Mouse (Mus musculus): ENCODE data around the gene Ctnnbl1.

Gene Ctnnbl1

DNA sequence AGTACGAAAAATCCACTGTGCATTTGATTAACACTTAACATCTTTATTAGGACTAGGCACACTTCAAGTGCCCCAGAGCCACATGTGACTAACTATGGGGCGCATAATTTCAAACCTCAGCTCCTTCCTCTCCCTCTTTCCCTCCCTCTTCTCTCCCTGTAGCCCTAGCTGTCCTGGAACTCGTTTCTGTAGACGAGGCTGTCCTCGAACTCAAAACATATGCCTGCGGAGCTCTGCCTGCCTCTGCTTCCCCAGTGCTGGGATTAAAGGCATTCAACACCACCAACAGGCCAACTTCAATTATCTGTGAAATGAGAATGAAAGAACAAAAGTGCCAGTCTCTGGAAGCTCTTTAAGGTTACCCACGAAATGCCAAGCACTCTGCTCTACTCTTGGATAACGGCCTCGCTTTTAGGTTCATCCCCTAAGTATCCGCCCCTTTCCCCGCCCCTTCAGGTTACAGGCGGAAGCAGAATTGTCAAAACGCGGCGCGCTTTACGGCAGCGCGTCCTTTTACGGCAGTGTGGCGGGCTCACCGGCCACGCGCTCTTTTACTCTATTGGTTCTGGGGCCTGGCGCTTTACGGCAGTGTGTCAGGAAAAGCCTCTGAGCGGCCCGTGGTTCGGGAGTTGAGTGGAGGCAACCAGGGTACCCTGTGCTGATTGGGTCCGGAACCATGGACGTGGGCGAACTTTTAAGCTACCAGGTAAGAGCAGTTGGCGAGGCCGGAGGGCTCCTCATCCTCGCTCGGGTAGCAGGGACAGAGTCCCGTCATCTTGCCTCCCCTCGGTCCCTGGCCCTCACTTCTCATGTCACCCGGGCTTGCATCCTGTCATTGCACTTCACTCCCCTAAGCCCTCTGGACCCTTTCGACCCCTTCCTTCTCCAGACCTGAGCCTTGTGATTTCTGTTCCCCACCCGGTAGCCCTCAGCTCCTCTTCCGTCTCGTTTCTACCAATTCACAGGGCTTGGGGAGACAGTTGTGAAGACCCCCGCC, at the start of gene Ctnnbl1:
TSS of gene Ctnnbl1 (plus strand) at position 548 of the 997 bp plus-strand sequence.
- DNase-seq, result peak; percentile 99 to 100

DNA sequence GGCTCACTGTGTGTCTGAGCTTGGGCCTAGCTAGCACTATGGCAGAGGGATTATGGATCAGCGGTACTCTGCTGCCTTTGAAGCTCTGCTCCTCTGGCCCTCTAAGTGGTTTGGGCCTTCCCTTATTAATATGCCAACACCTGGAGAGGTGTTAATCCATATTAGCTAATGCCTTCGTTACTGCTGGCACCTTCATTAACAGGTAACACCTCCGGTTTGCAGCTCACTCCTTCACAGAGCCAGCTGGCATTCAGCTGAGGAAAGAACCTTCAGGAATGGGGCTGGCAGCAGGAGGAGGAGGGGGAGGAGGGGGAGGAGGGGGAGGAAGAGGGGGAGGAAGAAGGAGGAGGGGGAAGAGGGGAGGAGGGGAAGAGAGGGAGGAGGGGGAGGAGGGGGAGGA, 49.7 kb upstream of the Ctnnbl1 start:
- DNase-seq, result no peak

DNA sequence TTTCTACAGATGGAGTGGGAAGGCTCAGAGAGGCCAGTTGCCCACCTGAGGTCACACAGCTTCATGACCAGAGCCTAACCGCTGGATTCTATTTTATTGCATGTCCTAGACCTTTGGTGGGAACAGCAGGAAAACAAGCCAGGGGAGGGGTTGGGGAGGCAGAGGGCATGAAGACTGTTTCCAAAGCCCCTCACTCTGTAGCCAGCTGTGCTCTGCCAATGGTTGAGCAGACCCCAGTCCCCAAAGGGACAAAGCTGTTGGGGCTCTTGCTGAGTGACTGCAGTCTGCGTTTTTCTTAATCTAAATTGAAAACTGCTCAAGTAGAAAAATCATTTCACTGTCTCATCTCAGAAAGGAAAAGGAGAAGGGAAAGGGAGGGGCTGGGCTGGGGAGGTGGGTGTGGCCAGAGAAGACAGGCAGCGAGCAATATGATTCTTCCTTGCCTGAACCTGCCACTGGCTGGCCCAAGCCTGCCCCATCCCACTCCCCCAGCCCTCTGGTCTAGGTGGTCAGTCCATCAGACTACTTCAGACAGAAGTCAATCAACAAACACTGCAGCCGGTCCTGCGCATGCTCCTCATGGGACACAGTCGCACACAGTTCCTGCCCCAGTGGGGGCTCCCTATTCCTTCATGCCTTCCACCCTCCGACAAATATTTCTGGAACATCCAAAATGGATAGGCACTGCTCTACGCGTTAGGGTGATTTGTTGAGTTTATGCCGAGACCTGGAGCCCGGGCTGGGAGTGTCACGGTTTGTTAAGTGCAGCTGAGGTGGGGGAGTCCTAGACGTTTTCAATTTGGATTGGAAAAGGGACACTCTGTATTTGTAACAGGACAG, 45.7 kb upstream of the Ctnnbl1 start:
- DNase-seq, result peak; percentile 43 to 61

DNA sequence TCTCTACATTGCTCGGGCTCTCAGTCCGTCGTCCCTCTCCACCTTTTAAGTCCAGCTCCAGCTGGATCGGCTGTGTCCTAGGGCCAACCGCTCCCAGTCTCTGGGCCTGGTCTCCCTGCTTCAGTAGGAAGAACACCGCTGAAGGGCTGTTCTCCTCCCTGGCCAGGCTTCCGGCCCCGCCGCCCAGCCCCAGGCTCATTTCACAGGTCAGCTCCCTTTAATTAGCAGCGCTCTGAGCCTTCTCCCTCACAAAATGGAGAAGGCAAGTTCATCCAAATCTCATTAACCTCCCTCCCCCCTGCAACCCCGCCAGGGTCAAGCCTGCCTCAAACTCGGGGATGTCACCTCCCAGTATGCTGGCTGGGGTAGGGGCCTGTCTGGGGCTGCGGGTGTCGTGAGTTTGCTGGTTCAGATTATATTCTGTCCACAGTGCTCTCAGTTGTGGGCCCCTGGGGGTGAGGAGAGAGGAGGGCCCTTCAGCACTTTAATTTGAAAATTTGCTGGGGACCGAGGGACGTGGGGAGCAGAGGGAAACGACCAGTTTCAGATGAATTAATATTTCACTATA, 44.8 kb upstream of the Ctnnbl1 start:
- peak; percentile 58 to 77 for DNase-seq

DNA sequence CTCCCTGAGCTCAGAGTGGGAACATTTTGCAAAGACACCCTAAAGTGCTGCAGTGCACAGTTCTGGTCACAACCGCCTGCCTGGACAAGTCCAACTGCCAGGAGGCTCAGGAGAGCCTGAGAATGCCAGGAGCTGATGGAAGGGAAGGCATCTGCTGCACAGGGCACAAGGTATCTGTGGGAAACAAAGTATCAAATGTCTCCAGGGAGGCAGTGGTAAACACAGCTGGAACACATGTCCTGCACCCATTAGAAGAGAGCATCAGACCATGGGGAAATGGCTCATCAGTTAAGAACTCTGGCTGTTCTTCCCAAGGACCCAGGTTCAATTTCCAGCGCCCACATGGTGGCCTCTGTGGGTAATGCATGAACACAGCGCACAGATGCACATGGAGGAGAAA, 43.6 kb upstream of the Ctnnbl1 start:
- no peak for DNase-seq

DNA sequence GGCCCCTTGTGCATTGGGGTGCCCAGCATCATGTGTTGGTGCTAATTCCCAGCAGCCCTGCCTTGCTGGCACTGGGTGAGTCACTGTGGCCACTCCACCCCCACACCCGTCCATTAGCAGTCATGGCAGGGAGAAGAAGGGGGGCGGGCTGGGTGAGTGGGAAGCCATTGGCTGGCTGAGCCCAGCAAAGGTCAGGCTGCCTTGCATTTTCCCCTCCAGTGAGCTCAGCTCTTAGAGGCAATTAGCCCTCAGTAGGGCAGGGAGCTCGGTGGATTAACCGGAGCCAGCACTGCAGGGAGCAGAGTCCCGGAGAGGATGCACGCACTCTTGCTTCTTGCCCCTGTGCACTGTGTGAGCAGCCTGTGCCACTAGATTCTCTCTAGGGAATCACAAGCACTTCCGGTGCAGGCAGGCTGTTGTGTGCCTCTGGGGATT, 40.9 kb upstream of the Ctnnbl1 start:
- peak; percentile 70 to 81 for DNase-seq

DNA sequence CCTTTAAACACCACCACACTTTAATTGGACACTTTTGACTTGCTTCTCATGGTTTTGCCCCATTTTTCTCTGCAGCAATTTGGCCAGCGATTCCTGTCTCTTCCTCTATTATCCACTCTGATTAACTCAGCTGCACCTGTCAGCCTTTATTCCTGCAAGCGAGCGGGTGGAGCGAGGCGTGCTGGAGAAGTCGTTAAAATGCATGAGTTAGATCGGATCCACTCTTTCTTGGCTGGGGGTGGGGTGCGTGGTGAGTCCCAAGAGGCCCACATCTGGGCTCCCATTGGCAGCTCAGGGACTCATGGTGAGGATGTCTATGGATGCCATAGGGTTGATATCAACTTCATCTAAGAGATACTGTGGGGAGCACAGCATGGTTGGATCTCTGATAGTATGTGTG, 34.0 kb upstream of the Ctnnbl1 start:
- DNase-seq, result no peak

DNA sequence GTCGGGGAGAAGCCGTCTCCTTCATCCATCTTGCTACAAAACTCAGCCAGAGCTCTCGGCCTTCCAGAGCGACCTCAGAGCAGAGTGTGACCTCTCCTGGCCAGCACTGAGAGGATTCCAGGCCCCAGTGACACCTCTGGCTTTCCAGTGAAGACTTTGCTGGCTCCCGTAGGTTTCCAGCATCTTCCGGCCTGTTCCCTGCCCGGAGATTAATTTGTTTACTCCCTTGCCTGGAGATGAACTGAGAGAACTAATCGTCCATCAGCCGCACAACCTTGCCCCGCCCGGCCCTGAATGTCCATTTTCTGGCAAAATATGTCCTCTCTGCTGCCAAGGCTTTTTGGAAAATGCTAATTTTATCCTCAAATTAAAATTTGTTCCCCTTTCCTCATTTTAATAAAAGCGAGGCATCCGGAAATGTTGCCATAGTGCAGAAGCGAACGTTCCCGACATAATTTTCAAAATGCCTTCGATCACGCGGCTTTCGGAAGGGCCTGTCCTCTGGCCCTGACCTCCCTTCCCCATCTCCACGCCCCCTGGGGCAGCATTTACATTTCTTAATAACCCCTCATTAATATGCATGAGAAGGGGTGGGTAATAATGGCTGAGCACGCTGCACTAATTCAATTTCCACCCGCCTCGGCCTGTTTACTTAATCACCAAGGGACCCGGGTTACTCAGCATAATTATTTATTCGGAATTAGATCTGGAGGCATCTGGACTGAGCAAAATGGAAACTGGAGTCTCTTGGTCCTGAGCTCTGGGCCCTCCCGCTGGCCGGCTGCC, 32.0 kb upstream of the Ctnnbl1 start:
- DNase-seq, result peak in 1 of 2 experiments; percentile 41

DNA sequence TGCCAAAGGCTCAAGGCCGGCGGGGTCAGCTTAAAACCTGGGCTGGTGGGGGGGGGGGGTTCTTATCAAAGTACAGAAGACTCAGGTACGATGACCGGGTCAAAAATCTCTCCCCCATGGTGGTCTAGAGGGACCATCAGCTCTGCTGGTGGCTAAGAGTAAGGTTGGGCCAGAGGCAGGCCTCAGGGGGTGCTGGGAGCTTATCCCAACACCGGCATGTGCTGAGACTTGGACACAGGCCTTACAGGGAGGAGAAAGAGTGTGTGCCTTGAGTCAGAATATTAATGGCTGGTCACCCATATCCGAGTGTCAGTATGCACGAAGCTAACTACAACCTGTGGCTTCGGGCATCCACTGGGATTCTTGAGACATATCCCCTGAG, 31.4 kb upstream of the Ctnnbl1 start:
- DNase-seq, result no peak

DNA sequence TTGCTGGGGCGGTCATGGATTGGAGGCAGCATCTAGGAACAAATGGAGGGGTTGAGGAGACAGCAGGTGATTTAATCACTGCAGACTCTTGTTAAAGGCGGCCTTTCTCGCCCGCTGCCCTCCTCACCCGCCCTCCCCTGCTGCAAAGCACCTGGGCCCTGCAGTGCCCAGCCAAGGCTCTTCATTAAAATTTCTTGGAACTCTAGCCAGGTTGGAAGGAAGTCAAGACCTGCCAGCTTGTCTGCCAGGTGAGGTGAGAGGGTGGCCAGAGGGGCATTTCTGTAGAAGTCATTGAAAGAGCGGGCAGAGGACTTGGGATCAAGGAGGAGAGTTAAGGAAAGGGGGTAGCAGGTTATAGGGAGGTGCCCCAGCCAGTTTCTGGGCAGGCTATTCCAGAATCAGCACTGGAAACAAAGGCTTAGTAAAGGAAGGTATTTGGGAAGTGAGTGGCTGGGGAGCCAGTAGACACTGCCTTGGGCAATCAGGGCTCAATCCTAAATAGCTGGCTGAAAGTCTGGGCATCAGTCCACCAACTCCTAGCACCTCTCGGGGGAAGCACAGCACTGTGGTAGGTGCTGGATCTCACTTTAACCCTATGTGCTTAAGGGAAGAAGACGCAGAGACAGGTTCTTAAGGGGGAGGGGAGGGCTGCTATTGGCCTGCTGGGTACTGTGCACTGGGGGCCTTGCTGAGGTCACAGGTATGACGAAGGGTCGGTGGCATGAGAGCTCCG, 29.8 kb upstream of the Ctnnbl1 start:
- peak in 1 of 2 experiments; percentile 43 for DNase-seq

DNA sequence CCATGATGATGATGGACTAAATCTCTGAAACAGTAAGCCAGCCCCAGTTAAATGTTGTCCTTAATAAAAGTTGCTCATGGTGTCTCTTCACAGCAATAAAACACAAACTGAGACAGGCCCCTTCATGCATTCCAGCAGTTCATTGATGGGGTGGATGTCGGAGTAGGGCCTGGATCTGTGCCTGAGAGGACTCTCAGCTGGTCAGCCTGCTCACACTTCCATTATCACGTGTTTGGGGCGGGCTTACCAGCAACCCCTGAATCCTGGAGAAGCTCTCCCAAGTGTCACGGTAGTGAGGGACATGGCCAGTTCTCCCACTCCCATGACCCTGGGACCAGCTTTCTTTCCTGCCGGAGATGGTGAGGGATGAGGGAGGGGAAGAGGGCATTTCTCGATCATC, 24.5 kb upstream of the Ctnnbl1 start:
- peak in 1 of 2 experiments; percentile 53 for DNase-seq

DNA sequence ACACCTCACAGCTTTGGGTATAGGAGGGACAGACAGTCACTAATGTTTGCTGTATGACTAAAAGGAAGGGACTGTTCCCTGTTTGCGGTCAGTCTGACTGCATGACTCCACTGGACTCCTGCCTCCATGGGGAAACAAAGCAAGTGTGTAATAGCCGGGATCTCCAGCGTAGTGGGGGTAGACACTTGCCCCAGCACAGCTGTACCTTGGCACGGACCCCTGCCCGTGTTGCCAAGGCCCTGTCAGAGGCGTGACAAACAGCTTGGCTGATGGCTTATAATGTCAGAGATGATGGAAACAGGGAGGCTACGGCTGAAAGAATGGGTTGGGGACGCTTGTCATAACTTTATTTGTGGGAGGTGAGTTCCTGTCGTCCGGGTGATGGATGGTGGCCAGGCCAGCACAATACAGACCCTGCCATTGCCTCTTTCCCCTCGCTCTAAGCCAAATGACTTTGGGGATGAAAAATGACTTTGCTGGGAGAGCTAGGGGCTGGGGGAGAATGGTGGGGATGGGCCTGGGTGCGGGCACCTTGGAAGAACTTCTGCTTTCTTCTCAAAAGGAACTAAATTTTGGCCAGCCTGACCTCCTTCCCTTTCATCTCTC, 21.5 kb upstream of the Ctnnbl1 start:
- peak; percentile 49 to 61 for DNase-seq

DNA sequence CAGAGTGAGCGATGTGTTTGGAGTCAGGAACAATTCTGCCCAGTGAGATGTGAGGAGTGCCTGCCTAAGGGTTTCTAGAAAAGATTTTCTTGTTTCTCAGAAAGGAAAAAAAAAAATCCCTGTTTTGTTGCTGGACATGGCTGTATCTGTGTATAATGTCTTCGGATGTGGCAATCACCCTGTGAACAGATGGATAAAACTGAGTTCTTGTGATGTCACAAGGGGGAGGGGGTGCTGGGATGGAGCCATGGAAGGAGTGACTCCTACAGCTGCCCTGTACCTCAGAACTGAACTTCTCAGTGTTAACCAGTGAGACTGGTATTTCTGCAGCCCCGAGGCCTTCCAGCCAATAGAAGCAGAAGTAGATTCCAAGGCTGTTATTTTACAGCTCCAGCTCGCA, 18.8 kb upstream of the Ctnnbl1 start:
- no peak for DNase-seq

DNA sequence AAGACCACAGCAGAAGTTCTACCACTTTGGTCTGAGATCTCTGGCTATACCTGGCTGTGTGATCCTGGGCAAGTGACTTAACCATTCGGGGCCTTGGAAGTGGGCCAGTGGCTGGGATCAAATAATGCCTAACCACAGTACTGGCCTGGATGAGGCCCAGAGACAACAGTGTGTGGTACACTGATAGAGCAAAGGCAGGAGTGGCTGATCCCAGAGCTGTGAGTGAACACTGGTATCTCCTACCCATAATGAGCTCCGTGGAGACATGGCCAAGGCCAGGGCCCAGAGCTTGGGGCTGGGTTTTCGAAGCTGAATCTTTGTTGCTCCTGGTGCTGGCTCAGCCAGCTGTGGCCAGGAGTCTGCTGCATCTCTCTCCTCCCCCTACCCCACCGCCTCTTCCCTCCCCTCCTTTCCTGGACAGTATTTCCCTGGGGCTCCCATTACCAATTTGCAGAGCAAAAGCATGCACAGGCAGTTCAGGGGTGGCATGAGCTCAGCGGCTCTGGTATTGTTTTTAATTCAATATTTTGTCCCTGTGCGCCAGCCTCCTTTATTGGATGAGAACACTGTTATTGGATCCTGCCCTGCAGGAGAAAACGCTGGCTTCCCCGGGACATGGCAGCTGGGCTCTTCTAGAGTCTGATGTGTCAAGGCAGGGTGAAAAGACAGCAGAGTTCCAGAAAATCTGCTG, 13.2 kb upstream of the Ctnnbl1 start:
- DNase-seq, result no peak

DNA sequence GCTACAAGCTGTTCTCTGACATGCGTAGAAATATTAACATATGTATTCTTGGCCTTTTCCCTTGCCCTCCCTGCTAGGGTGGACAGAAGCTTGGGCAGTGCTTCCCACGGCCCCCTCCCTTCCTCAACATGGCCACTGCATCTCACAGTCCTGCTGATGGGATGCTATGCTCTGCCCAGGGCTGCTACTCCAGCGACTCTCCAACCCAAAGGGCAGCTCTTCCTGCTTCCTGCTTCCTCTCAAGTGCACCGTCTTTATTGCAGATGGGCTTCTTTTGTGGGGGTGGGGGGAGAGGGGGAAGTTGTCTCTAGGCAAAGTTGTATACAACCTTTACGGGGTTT, 12.7 kb upstream of the Ctnnbl1 start:
- DNase-seq, result no peak

DNA sequence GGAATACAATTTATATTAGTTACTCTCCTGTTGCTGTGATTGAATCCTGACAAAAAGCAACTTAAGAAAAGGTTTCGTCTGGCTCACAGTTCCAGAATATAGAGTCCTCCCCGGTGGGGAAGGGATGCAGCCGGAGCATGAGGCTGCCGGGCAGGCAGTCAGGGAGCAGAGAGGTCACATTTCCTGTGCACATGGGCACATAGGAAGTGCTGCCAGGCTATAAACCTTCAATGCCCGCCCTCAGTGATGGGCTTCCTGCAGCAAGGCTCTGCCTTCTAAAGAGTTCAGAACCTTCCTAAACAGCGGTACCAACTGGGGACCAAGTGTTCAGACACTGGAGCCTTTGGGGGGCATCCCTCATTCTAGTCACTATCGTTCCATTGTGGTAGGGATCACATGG, 7.4 kb downstream of the Ctnnbl1 start:
- peak in 1 of 2 experiments; percentile 27 for DNase-seq

DNA sequence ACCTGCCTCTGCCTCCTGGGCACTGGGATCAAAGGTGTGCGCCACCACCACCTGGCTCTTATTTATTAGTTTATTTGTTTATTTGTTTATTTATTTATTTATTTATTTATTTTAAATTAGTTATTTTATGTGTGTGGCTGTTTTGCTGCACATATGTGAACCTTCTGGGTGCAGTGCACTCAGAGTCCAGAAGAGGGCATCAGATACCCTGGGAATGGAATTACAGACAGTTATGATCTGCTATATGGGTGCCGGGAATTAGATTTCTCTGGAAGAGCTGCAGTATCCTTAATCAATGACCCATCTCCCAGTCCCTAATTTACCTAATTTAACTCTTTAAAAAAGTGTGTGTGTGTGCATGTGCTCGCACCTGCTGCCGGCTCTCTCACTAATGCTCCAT, 8.5 kb downstream of the Ctnnbl1 start:
- no peak for DNase-seq

DNA sequence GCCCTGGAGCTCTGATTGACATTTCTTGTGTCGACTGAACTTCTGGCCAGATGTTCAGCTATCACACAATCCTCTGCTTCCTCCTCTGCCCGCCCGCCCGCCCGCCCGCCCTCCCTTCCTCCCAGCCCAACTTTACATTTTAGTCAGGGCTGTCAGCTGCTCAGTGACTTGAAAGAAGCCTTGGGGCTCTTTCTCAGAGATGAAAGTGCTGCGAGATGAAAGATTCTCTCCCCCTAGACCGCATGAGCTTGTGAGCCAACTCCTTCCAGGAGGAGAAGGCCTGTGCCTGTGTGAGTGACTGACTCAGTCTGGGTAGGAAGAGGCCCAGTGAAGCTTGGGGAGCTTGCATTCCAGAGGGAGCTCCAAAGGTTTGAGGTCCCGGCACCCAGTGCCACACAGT, 9.4 kb downstream of the Ctnnbl1 start:
- DNase-seq, result no peak

DNA sequence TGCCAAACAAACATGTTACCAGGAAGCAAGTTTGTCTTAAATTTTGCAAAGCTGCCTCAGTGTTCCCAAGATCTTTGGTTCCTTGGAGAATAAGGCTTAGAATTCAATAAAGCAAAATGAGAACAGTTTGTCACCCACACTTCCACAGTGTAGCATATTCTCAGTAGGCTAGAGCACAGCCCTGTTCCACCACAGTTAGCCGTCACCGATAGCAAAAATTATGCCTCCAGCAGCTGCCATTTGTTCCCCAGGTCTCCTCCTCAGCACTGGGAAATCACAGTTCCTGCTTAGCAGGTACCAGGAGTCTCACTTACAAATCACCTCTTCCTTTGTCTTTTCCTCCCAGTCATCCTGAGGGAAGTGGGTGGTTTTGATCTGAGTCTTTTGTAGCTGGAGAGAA, 10.8 kb downstream of the Ctnnbl1 start:
- DNase-seq, result no peak

DNA sequence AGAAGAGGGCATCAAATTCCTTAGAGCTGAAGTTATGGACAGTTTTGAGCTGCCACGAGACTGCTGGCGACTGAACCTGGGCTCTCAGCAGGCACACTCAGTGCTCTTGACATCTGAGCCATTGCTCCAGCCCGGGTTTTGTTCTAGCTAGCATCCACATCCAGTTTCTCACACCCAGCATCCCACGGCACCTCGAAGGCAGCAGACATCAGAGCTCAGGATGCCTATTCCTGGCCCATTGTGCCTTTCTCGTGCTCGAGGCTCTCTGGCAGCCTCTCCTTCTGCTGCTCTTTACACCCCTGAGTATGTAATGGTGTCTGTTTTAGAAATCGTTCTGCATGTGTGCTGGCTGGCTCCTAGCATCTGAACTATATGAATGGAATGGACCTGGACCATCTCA, 13.3 kb downstream of the Ctnnbl1 start:
- no peak for DNase-seq

Data from kidney, postnatal 4 days (tissue).